Mouse (Mus musculus): Measurements from ENCODE around the gene Tcap. TPM values are rescaled to one million over a fixed set of nuclear protein-coding genes. Genes with fewer than 3 reads are reported as not detected.

The Tcap gene
- total and polyA plus RNA-seq, 3 experiments: not detected

GRCm38 (mm10) chr11:98393317-98393716 lies 9.7 kb downstream of the Tcap start:
- H3K36me3 ChIP-seq (replicated peaks in 1 of 2; ENCODE audit: control insufficient read depth in 1 of 2, insufficient read depth in 1 of 2, low read length in 1 of 2): peaks cover 0 to 6% of the 10 kb centered on the region in 2 experiments
- in situ Hi-C loops (cut with MboI; ENCODE audit: low pct_ligation_motif_present, low pct_unique_long_range_greater_than_20kb, low sequenced_read_pairs) (loop anchor here (5.0 kb wide), 1 partner anchor 36 kb away; the partner anchor contains the start of gene Stard3), dilution Hi-C loops (cut with MboI; ENCODE audit: extremely low pct_ligation_motif_present, extremely low pct_unique_long_range_greater_than_20kb, low sequenced_read_pairs) (no loop called here)
- no peak overlapping the region for H3K4me3 ChIP-seq (replicated peaks in 1 of 3; ENCODE audit: low read depth in 2 of 3, low read length in 2 of 3, poor library complexity in 1 of 3)
- TF ChIP-seq RAD21 (IDR thresholded peaks at IDR 0.05; ENCODE audit: low read depth, low read length) (no peak), PAX5 (IDR thresholded peaks at IDR 0.05; ENCODE audit: low read length) (no peak), ZKSCAN1 (IDR thresholded peaks at IDR 0.05; ENCODE audit: borderline replicate concordance, low read depth, low read length) (no peak), CHD1 (IDR thresholded peaks at IDR 0.05; ENCODE audit: low read depth, low read length) (no peak), JUND (conservative IDR thresholded peaks at IDR 0.05; ENCODE audit: low read depth, low read length) (no peak), BHLHE40 (IDR thresholded peaks at IDR 0.05; ENCODE audit: low read depth, low read length) (no peak), USF2 (conservative IDR thresholded peaks at IDR 0.05; ENCODE audit: low read depth, low read length) (no peak), GABPA (IDR thresholded peaks at IDR 0.05; ENCODE audit: insufficient replicate concordance, low read depth, low read length) (no peak)
- no peak overlapping the region for H3K4me2 ChIP-seq (ENCODE audit: insufficient read depth, low read depth, poor library complexity, severe bottlenecking)
- H3K27me3 ChIP-seq (replicated peaks): no peaks in the 10 kb centered on the region
- DNase-seq (ENCODE audit: extremely low read depth): no peak
- H3K4me1 ChIP-seq (ENCODE audit: control insufficient read depth in 1 of 2, insufficient read depth in 2 of 2): peaks cover 15 to 60% of the 10 kb centered on the region in 2 experiments
- H3K9me3 ChIP-seq (replicated peaks; ENCODE audit: low read length): no peaks in the 10 kb centered on the region
- no peaks in the 10 kb centered on the region for H3K79me2 ChIP-seq (replicated peaks; ENCODE audit: control insufficient read depth, extremely low read depth, insufficient read depth, poor library complexity, severe bottlenecking)
- H3K9ac ChIP-seq (ENCODE audit: insufficient read depth, low read depth): no peak overlapping the region
- no peak overlapping the region for H3K27ac ChIP-seq (ENCODE audit: insufficient read depth, low read depth)

GRCm38 (mm10) chr11:98394301-98394700 lies 10.7 kb downstream of the Tcap start:
- H3K27ac ChIP-seq (ENCODE audit: insufficient read depth, low read depth): no peak overlapping the region
- no peak overlapping the region for H3K9ac ChIP-seq (ENCODE audit: insufficient read depth, low read depth)
- in situ Hi-C loops (cut with MboI; ENCODE audit: low pct_ligation_motif_present, low pct_unique_long_range_greater_than_20kb, low sequenced_read_pairs) (loop anchor here (5.0 kb wide), 1 partner anchor 37 kb away; the partner anchor contains the start of gene Stard3), dilution Hi-C loops (cut with MboI; ENCODE audit: extremely low pct_ligation_motif_present, extremely low pct_unique_long_range_greater_than_20kb, low sequenced_read_pairs) (no loop called here)
- no peaks in the 10 kb centered on the region for H3K79me2 ChIP-seq (replicated peaks; ENCODE audit: control insufficient read depth, extremely low read depth, insufficient read depth, poor library complexity, severe bottlenecking)
- TF ChIP-seq IRF4 (IDR thresholded peaks at IDR 0.05; ENCODE audit: low read depth, low read length): 0 out of 2 replicates have a peak, but pooled peaks have one; percentile 4
- no peak for TF ChIP-seq ETS1 (conservative IDR thresholded peaks at IDR 0.05; ENCODE audit: low read depth, low read length)
- peaks cover 15 to 59% of the 10 kb centered on the region in 2 experiments for H3K4me1 ChIP-seq (ENCODE audit: control insufficient read depth in 1 of 2, insufficient read depth in 2 of 2)
- H3K27me3 ChIP-seq (replicated peaks): no peaks in the 10 kb centered on the region
- H3K36me3 ChIP-seq (replicated peaks in 1 of 2; ENCODE audit: control insufficient read depth in 1 of 2, insufficient read depth in 1 of 2, low read length in 1 of 2): peaks cover 0 to 6% of the 10 kb centered on the region in 2 experiments
- no peak overlapping the region for H3K4me2 ChIP-seq (ENCODE audit: insufficient read depth, low read depth, poor library complexity, severe bottlenecking)
- DNase-seq (ENCODE audit: extremely low read depth): no peak
- no peak overlapping the region for H3K4me3 ChIP-seq (replicated peaks in 1 of 3; ENCODE audit: low read depth in 2 of 3, low read length in 2 of 3, poor library complexity in 1 of 3)
- H3K9me3 ChIP-seq (replicated peaks; ENCODE audit: low read length): no peaks in the 10 kb centered on the region

- H3K27me3 ChIP-seq (replicated peaks): no peaks in the 10 kb centered on the region
- peaks cover 19 to 56% of the 10 kb centered on the region in 2 experiments for H3K4me1 ChIP-seq (ENCODE audit: control insufficient read depth in 1 of 2, insufficient read depth in 2 of 2)
- dilution Hi-C loops (cut with MboI; ENCODE audit: extremely low pct_ligation_motif_present, extremely low pct_unique_long_range_greater_than_20kb, low sequenced_read_pairs) (no loop called here), in situ Hi-C loops (cut with MboI; ENCODE audit: low pct_ligation_motif_present, low pct_unique_long_range_greater_than_20kb, low sequenced_read_pairs) (no loop called here)
- DNase-seq (ENCODE audit: extremely low read depth): no peak
- peaks cover 0 to 6% of the 10 kb centered on the region in 2 experiments for H3K36me3 ChIP-seq (replicated peaks in 1 of 2; ENCODE audit: control insufficient read depth in 1 of 2, insufficient read depth in 1 of 2, low read length in 1 of 2)
- H3K9ac ChIP-seq (ENCODE audit: insufficient read depth, low read depth): no peak overlapping the region
- H3K4me3 ChIP-seq (replicated peaks in 1 of 3; ENCODE audit: low read depth in 2 of 3, low read length in 2 of 3, poor library complexity in 1 of 3): no peak overlapping the region
- no peak overlapping the region for H3K27ac ChIP-seq (ENCODE audit: insufficient read depth, low read depth)
- TF ChIP-seq EP300 (IDR thresholded peaks at IDR 0.05; ENCODE audit: low read length): no peak
- TF ChIP-seq JUN (IDR thresholded peaks at IDR 0.05; ENCODE audit: insufficient read depth, low read depth, low read length): no peak
- TF ChIP-seq UBTF (IDR thresholded peaks at IDR 0.05; ENCODE audit: low read depth, low read length): no peak
- TF ChIP-seq MAFK (IDR thresholded peaks at IDR 0.05; ENCODE audit: insufficient replicate concordance, low read length): no peak
- TF ChIP-seq RAD21 (IDR thresholded peaks at IDR 0.05; ENCODE audit: low read depth, low read length): no peak
- TF ChIP-seq CHD1 (IDR thresholded peaks at IDR 0.05; ENCODE audit: low read depth, low read length): no peak
- no peak for TF ChIP-seq IRF4 (IDR thresholded peaks at IDR 0.05; ENCODE audit: low read depth, low read length)
- TF ChIP-seq ELF1 (IDR thresholded peaks at IDR 0.05; ENCODE audit: low read depth, low read length): no peak
- TF ChIP-seq GABPA (IDR thresholded peaks at IDR 0.05; ENCODE audit: insufficient replicate concordance, low read depth, low read length): no peak
- TF ChIP-seq MYC (IDR thresholded peaks at IDR 0.05; ENCODE audit: low read depth, low read length): no peak
- TF ChIP-seq MEF2A (IDR thresholded peaks at IDR 0.05; ENCODE audit: borderline replicate concordance, low read depth, low read length): no peak
- no peak for TF ChIP-seq CTCF (conservative IDR thresholded peaks at IDR 0.05 in 1 of 2, IDR thresholded peaks at IDR 0.05 in 1 of 2; ENCODE audit: low read depth in 2 of 2, low read length in 2 of 2)
- no peak for TF ChIP-seq POLR2AphosphoS2 (IDR thresholded peaks at IDR 0.05; ENCODE audit: low read depth, low read length)
- no peak for TF ChIP-seq PAX5 (IDR thresholded peaks at IDR 0.05; ENCODE audit: low read length)
- no peak for TF ChIP-seq TBP (conservative IDR thresholded peaks at IDR 0.05; ENCODE audit: low read depth, low read length)
- TF ChIP-seq SIN3A (IDR thresholded peaks at IDR 0.05; ENCODE audit: low read length): no peak
- H3K4me2 ChIP-seq (ENCODE audit: insufficient read depth, low read depth, poor library complexity, severe bottlenecking): no peak overlapping the region
- H3K9me3 ChIP-seq (replicated peaks; ENCODE audit: low read length): no peaks in the 10 kb centered on the region
- H3K79me2 ChIP-seq (replicated peaks; ENCODE audit: control insufficient read depth, extremely low read depth, insufficient read depth, poor library complexity, severe bottlenecking): no peaks in the 10 kb centered on the region
Measured at GRCm38 (mm10) chr11:98395041-98395440, 11.4 kb downstream of the Tcap start.
